Mouse (Mus musculus): ENCODE results near the gene Zzz3.

DNA sequence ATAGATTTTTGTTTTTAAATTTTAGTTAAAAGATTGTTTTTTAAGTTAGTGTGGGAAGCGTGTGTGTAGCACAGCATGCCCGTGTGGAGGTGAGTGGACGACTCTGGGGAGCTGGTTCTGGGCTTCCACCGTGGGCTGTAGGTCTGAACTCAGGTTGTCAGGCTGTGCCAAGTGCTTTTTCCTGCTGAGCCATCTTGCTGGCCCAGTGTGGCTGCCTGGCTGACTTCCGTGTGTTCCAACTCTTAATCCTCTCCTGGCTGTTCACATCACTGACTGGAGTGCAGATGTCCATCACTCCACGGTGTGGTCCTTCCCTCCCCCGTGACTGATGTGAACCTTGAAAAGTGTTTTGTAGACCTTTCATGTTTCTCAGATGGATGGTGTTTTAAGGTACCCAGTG lies 36.1 kb upstream of the Zzz3 start:
- no peak for TF ChIP-seq CTCF (IDR thresholded peaks at IDR 0.05; ENCODE audit: low read depth)
- TF ChIP-seq EP300 (IDR thresholded peaks at IDR 0.05; ENCODE audit: low read depth), result no peak

All from heart, postnatal 0 days (tissue).